Mouse (Mus musculus) myocyte (in vitro differentiated cells): ENCODE measurements around the gene Trpc3.

Experiments
- E2F4 ChIP-seq: IDR thresholded peaks from one replicate; pipeline ENCODE4 v1.6.1; 2011; ENCODE audit warnings: mild to moderate bottlenecking, control low read depth, moderate library complexity; ENCODE audit not compliant: insufficient read depth
- MAX ChIP-seq: IDR thresholded peaks from one replicate; pipeline ENCODE4 v1.6.1; 2011; ENCODE audit warnings: low read depth, mild to moderate bottlenecking, control low read depth
- MYOD1 ChIP-seq, 3 experiments: IDR thresholded peaks; one replicate each; pipeline ENCODE4 v1.6.1; 2011; ENCODE audit warnings: control low read depth in 2 of 3, low read depth in 2 of 3, mild to moderate bottlenecking in 2 of 3, moderate library complexity in 1 of 3; ENCODE audit not compliant: insufficient read length in 2 of 3, control insufficient read depth in 1 of 3
- POLR2A ChIP-seq: IDR thresholded peaks from one replicate; pipeline ENCODE4 v1.6.1; 2011; ENCODE audit warnings: low read depth, mild to moderate bottlenecking, control low read depth, moderate library complexity; ENCODE audit not compliant: insufficient read length
- SRF ChIP-seq: IDR thresholded peaks from one replicate; pipeline ENCODE4 v1.6.1; 2011; ENCODE audit warnings: low read depth; ENCODE audit not compliant: control insufficient read depth, insufficient read length
- TCF12 ChIP-seq: IDR thresholded peaks from one replicate; pipeline ENCODE4 v1.6.1; 2011; ENCODE audit warnings: mild to moderate bottlenecking, control low read depth; ENCODE audit not compliant: poor library complexity, insufficient read depth, severe bottlenecking
- TCF3 ChIP-seq: IDR thresholded peaks from one replicate; pipeline ENCODE4 v1.6.1; 2011; ENCODE audit warnings: low read depth, control low read depth; ENCODE audit not compliant: insufficient read length
- USF1 ChIP-seq: IDR thresholded peaks from one replicate; pipeline ENCODE4 v1.6.1; 2011; ENCODE audit warnings: low read depth, mild to moderate bottlenecking, control low read depth, moderate library complexity

DNA sequence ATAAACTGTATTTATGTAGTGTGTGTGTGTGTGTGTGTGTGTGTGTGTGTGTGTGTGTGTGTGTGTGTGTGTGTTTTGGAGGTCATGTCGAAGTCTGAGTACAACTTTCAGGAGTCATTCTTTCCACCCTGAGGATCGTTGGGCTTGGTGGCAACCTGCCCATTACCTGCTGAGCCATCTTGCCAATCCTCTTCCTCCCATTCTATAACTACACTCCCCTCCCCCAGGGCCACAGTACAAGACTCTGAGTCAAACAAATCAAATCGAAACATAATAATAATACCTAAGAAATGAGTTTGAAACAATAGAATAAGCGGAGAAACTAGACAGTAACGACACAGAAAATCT, 76.1 kb downstream of the Trpc3 start:
- TF ChIP-seq TCF12: no peak
- no peak for TF ChIP-seq POLR2A
- no peak for TF ChIP-seq E2F4
- TF ChIP-seq MAX: no peak
- no peak for TF ChIP-seq SRF
- no peak for TF ChIP-seq TCF3
- no peak for TF ChIP-seq MYOD1 (IDR thresholded peaks at IDR 0.05; ENCODE audit: control insufficient read depth in 1 of 3, insufficient read length in 2 of 3, low read depth in 2 of 3)
- TF ChIP-seq USF1: no peak
